Mouse (Mus musculus): ENCODE measurements around the gene Sipa1l3. TPM values are rescaled to one million over a fixed set of nuclear protein-coding genes. Genes with fewer than 3 reads are reported as not detected.

The Sipa1l3 gene
- total RNA-seq, 2 experiments from 2014 or later, result 4.2 to 15.3 TPM

GRCm38 (mm10) chr7:29511598-29512275, 6.7 kb downstream of the Sipa1l3 start:
- no peak for ATAC-seq (replicated peaks; ENCODE audit: low FRiP score, poor library complexity, severe bottlenecking)

GRCm38 (mm10) chr7:29508522-29508921, 9.9 kb downstream of the Sipa1l3 start:
- peak; percentile 46; the same call in 1 of the 2 replicates for ATAC-seq (replicated peaks; ENCODE audit: low FRiP score, poor library complexity, severe bottlenecking)

GRCm38 (mm10) chr7:29505337-29506318, 12.8 kb downstream of the Sipa1l3 start:
- no peak for ATAC-seq (replicated peaks; ENCODE audit: low FRiP score, poor library complexity, severe bottlenecking)

- no peak for ATAC-seq (replicated peaks; ENCODE audit: low FRiP score, poor library complexity, severe bottlenecking)
Observed at GRCm38 (mm10) chr7:29504683-29505290, 13.7 kb downstream of the Sipa1l3 start.

- ATAC-seq (replicated peaks; ENCODE audit: low FRiP score, poor library complexity, severe bottlenecking), result no peak
Observed at GRCm38 (mm10) chr7:29503616-29504015, 14.8 kb downstream of the Sipa1l3 start.

- ATAC-seq (replicated peaks; ENCODE audit: low FRiP score, poor library complexity, severe bottlenecking), result no peak
Observed at GRCm38 (mm10) chr7:29501214-29501613, 17.2 kb downstream of the Sipa1l3 start.

GRCm38 (mm10) chr7:29499071-29499470, 19.4 kb downstream of the Sipa1l3 start:
- no peak for ATAC-seq (replicated peaks; ENCODE audit: low FRiP score, poor library complexity, severe bottlenecking)

- no peak for ATAC-seq (replicated peaks; ENCODE audit: low FRiP score, poor library complexity, severe bottlenecking)
Observed at GRCm38 (mm10) chr7:29496953-29497590, 21.4 kb downstream of the Sipa1l3 start.

GRCm38 (mm10) chr7:29496332-29496731, 22.1 kb downstream of the Sipa1l3 start:
- ATAC-seq (replicated peaks; ENCODE audit: low FRiP score, poor library complexity, severe bottlenecking), result no peak

GRCm38 (mm10) chr7:29495880-29496279, 22.6 kb downstream of the Sipa1l3 start:
- ATAC-seq (replicated peaks; ENCODE audit: low FRiP score, poor library complexity, severe bottlenecking), result no peak

- no peak for ATAC-seq (replicated peaks; ENCODE audit: low FRiP score, poor library complexity, severe bottlenecking)
Observed at GRCm38 (mm10) chr7:29494854-29495253, 23.6 kb downstream of the Sipa1l3 start.

- ATAC-seq (replicated peaks; ENCODE audit: low FRiP score, poor library complexity, severe bottlenecking), result no peak
Observed at GRCm38 (mm10) chr7:29494015-29494414, 24.4 kb downstream of the Sipa1l3 start.

- no peak for ATAC-seq (replicated peaks; ENCODE audit: low FRiP score, poor library complexity, severe bottlenecking)
Observed at GRCm38 (mm10) chr7:29492992-29493391, 25.4 kb downstream of the Sipa1l3 start.

- no peak for ATAC-seq (replicated peaks; ENCODE audit: low FRiP score, poor library complexity, severe bottlenecking)
Observed at GRCm38 (mm10) chr7:29491861-29492260, 26.6 kb downstream of the Sipa1l3 start.

GRCm38 (mm10) chr7:29491471-29491755, 27.0 kb downstream of the Sipa1l3 start:
- no peak for ATAC-seq (replicated peaks; ENCODE audit: low FRiP score, poor library complexity, severe bottlenecking)

GRCm38 (mm10) chr7:29490704-29491470, 27.6 kb downstream of the Sipa1l3 start:
- no peak for ATAC-seq (replicated peaks; ENCODE audit: low FRiP score, poor library complexity, severe bottlenecking)

GRCm38 (mm10) chr7:29489851-29490250, 28.6 kb downstream of the Sipa1l3 start:
- ATAC-seq (replicated peaks; ENCODE audit: low FRiP score, poor library complexity, severe bottlenecking), result no peak; the same call in 1 of the 2 replicates

GRCm38 (mm10) chr7:29489364-29489763, 29.1 kb downstream of the Sipa1l3 start:
- ATAC-seq (replicated peaks; ENCODE audit: low FRiP score, poor library complexity, severe bottlenecking), result no peak

GRCm38 (mm10) chr7:29486753-29487152, 31.7 kb downstream of the Sipa1l3 start:
- ATAC-seq (replicated peaks; ENCODE audit: low FRiP score, poor library complexity, severe bottlenecking), result no peak
